Mouse (Mus musculus) R1 (cell line): ENCODE data around the gene G6pc.
A peak's percentile ranks its signal among the peaks of the same experiment; 100 is the strongest.
"Not testable (repeated sequence)": the region's sequence is repeated elsewhere in the genome, so short reads cannot be mapped to it uniquely, and the experiment has no call there.

Experiments
- DNase-seq: peaks from one replicate; pipeline ENCODE4 v3.0.0-alpha.2; 2018; ENCODE audit warnings: low read depth, low spot score

G6pc gene

DNA sequence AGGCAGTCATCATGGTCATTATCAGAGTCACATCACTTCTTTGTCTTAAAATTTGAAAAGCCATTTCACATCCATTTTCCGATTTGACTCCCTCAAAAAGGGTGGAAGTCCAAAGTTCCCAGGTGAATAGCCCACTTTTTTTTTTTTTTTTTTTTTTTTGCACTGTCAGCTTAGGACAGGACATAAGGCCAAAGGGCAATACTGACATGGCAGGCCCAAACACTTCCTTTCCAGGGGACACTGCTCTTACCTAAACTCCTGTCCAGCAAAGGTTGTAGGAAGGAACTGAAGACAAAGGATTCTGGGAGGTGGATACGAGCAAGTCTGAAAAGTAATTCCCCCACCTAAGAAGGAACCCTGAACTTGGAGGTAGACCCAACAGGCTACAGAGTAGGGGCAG is 11.4 kb upstream of the G6pc start:
- no peak for DNase-seq

DNA sequence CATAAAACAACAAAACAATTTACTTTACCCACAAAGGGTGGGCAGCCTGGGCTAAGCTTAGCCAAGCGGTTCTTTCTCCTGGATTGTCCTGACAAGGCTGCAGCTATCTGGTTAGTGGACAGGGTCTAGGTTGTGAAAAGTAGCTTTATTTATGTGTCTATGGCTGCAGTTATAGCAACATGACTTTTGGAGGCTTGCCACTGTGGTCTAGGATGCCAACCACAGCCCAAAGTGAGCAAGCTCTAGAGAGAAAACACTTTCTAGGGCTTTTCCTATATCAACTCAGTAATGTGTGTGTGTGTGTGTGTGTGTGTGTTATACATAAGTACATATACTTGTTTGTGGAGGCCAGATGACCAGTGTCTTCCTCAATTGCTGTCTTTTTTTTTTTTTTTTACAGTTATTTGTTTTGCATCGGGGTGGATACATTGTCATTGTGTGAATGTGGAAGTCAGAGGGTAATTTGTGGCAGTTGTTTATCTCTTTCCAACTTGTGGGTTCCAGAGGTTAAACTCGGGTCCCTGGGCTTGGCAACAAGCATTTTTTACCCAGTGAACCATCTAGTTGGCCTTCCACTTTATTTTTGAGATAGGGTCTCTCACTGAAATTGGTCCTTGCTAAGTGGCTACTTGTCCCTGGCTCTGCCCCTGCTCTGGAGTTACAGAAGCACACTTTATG is 9.7 kb upstream of the G6pc start:
- DNase-seq: no peak

DNA sequence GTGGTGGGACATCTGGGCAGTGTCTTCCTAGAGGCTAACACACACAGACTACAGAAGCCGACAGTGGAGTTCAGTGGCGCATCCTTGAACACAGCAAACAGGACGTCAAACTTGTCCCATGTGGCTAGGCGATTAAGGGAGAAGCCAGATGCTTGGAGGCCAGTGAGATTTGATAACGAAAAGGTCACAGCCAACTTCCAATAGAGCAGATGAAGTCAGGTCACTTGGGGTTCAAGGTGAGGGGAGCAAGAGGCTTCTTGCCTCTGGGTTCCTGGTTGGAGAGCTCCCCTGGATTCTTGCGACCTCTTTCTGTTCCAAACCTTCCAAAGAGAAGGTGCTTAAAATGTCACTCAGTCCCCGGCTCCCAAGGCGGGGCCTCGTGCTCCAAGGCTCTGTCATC is 7.6 kb upstream of the G6pc start:
- DNase-seq: no peak

DNA sequence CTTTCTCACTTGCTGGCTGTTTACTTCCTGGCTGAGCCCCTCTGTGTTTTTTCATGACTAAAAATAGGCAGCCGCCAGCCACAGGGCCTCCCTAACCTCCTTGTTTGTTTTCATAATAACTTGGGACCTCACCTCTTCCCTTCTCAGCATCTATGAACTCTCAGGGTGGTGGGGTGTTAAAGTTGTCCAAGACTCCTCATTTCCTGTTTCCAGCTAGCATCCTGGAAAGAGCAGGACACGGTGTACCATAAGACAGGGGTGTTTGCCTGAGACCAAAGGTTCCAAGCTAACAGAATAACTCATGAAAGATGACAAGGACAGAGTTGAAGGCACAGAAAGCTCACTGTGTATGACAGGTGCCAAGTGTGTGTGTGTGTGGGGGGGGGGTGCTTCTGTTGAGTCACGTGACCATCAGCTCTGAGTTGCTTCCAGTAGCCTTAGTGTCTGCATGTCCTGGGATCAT is 6.7 kb upstream of the G6pc start:
- DNase-seq: no peak

DNA sequence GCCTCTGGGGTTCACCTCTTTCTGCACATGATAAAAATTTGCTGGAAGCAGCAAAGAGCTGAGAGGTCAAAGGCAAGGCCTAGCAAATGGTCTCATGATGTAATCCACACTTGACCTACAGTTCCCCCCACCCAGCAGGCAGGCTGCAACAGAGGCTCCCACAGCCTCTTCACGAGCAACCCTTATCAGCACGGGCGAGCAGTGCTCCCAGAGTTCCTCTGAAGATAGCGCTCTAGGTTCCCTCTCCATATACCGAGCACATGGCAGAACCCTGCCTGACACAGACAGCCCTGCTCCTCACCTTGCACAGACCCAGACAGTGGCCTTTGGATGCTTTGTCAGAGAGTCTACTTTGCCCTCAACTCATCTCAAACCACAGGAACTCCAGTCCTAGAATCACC is 2.8 kb upstream of the G6pc start:
- DNase-seq: no peak

DNA sequence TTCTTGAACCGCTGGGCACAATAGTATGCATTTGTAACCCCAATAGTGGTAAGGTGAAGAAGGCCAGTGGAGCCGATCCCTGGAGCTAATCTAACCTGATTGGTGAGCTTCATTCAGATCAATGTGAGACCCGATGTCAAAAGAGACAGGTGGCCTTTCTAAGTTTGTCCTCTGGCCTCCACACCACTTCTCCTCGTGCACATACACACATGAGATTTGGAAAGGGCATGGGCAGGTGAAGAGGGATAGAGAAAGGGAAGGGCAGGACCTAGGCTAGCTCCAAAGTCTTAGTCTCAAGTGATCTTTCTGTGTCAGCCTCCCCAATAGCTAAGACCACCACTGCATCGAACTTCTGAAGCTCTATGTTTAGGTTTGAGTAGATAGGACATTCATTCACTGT is 2.8 kb downstream of the G6pc start:
- DNase-seq: no peak

DNA sequence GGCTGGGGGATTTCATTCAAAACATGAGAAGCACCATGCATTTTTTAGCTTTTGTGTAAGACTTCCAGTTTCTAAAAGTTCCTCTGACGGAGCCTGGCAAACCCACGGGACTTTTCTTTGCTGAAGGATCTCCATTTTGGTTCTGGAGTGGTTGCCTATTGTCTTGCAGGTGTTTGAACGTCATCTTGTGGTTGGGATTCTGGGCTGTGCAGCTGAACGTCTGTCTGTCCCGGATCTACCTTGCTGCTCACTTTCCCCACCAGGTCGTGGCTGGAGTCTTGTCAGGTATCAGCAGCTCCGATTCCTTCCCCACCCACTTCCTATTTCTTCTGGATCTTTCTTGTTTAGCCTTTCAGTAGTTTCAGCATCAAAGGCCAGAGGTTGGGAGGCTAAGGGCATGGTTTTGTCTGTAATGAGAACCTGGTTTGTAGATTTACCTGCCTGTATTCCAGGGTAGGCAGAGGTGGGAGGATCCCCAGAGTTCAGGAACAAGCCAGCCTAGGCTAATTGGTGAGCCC is 7.1 kb downstream of the G6pc start:
- DNase-seq: no peak

DNA sequence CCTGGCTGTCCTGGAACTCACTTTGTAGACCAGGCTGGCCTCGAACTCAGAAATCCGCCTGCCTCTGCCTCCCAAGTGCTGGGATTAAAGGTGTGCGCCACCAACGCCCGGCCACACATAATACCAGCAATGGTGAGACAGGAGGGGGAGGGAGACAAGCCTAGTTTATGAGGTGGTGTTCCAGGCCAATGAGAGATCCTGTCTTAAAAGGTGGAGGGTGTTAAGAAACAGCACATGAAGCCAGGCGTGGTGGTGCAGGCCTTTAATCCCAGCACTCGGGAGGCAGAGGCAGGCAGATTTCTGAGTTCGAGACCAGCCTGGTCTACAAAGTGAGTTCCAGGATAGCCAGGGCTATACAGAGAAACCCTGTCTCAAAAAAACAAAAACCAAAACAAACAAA is 10.8 kb downstream of the G6pc start:
- not testable (repeated sequence) for DNase-seq

DNA sequence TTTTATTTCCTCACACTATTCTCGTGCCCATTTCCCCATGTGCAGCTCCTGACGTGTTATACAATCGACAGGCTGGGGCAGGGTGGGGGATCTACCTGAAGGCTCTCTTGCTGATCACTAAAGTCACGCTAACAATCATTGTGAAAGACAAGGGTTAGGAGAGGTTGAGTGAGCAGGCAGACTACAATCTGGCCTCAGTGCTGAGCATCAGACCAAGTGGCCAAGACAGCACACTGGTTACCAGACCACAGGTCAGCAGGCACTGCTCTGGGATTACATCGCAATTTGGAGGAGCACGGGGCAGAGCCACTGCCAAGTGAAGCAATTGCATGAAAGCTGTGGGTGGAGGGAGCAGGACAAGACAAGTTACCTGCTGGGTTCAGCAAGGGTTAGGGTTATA is 11.6 kb downstream of the G6pc start:
- no peak for DNase-seq

DNA sequence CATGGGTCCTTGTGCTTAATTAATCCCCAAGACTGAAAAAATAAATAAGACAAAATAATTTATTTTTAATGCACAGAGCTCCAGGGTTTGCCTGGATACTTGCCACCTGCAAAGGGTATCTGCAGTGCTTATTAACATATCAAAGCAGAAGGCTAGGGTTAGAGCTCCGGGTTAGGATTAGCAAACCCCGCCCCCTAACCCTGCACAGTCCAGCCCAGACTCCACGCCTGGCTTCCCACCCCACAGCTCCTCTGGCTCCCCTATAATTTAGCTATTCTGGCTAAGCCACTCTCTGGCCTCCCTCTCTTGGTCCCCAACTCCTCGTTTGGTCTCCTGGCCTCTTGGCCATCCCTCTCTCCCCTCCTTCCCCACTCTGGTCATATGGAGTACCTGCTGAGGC is 14.5 kb downstream of the G6pc start:
- peak; percentile 66 for DNase-seq

DNA sequence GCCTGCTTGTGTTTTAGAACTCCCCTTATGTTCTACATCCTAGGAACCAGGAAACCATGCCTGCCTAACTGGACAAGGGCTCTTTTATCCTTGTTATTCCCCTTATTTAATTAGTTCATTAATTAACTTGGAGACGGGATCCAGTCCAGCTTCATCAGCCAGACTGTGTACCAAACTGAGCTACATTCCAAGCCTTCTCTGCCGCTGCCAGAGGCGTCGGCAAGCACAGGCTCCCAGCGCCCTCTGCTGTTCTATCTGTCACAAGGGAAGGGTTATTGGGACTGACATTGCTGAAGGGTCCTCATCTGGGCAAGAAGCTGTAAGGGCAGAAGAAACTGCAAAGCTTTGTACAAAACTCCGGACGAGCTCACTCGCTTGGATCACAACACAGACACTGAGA is 27.7 kb downstream of the G6pc start:
- DNase-seq: peak; percentile 72

DNA sequence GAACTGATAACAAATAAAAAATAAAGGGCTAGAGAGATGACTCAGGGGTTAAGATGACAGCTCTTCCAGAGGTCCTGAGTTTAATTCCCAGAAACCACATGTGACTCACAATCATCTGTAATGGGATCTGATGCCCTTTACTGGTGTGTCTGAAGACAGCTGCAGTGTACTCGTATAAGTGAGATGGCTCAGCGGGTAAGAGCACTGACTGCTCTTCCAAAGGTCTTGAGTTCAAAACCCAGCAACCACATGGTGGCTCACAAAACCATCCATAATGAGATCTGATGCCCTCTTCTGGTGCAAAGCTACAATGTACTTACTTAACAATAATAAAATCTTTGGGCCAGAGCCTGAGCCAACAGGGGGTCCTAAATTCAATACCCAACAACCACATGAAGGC is 47.9 kb downstream of the G6pc start:
- DNase-seq: peak; percentile 39

DNA sequence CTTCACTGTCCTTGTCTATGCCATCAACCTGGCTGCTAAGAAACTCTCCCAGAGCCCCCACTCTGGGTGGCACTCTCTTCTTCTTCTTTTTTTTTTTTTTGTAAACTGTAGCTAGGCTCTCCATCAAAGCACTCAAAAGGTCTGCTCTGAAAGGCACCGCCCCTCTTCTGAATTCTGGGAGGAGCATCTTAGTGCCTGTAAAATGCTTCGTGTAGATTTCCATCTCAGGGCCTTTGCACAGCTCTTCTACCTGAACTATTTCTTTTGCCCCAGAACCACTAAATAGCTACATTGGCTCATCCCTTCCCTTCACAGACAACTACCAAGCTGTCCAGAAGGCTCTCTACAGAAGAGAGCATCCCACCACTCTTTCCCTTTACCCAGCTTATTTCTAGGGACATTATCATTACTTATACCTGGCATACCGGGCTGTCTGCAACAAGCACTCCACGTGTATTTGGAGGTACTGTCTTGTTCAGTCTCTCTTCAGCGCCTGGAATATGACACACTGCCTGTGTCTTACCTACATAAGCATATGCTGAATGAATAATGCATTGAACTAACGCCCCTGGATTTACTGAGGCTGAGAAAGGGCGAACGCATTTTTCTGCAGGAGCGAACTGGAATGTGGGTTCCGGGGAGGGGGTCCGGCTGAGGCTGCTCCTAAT is 49.2 kb downstream of the G6pc start:
- peak; percentile 84 for DNase-seq

DNA sequence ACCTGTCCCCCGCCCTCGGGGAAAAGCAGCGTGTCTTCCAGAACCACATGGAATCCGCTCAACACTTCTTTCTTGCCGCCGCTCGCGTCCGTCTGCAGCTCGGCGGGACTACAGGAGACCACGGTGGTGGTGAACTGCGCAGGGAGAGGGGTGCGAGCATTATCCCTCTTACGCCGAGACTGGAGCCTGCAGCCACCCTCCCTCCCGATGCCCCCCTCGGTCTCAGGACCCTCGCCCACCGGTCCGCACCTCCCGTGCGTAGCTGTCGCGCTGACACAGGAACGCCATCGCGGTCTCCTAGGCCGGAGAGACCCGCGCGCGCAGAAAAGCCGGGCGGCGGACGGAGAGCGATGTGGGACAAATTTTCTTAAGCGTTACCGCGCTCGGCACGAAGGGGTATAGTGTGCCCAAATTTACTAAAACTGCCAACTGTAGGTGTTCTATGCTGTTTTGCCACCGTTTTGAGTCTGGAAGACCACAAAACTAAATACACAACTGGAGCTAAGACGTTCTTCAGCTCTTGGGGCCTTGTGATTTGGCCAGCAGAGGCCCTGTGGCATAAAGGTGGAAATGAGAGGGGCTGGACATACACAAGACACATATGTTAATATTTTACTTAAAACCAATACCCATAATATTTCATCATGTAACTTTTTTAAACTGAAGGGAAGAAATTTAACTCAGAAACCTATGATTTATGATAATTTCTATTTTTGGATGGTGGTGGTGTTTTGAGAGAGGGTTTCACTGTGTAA is 49.9 kb downstream of the G6pc start, which contains the start of gene Aarsd1:
Aarsd1 (minus strand) TSS at position 515 of the 755 bp plus-strand sequence.
- DNase-seq: peak; percentile 89

DNA sequence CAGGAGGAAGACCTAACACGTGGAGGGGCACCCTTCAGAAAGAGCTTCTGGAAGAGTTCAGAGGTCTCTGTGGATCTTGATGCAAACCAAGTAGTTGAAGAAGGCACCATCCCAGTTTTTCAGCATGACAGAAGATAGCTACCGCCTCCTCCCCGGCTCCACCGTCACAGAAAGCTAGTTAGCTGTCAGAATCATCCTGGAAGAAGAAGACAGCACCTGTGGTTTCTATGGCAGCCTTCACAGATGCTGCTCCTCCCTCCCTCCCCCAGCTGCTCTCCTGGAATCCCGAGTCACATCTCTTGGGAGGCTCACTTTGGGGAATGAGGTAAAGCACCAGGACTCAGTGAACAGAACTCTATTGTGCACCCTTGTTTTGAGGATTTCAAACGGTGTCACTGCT is 51.6 kb downstream of the G6pc start:
- DNase-seq: no peak

DNA sequence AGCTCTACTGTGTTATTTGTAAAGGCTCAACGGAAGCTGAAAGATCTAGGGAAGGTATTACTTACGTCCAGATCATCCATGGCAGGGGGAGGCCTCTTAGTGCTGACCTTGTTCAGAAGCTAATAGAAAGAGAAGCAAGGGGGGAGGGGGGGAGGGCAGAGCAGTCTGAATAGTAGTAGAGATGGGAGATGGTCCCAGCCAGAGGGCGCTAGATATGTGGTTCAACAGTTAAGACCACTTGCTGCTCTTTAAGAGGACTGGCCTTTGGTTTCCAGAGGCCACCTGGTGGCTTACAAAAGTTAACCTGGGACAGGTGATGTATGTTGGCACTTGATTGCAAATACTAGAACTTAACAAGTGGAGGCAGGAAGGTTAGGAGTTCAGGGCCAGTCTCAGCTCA is 52.2 kb downstream of the G6pc start:
- DNase-seq: peak; percentile 73

DNA sequence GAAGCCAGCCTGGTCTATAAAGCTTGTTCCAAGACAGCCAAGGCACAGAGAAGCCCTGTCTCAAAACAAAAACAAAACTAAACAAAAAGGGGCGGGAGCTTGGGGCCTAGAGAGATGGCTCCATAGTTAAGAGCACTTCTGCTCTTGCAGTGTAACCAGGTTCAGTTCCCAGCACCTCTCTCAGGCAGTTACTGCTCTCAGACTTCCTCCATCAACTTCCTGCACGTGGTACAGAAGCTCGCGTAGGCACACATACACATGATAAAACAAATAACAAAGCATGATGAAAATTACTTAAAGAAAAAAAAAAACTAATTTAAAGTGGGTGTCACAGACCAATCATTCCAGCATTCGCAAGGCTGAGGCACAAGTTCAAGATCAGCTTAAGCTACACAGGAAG is 52.8 kb downstream of the G6pc start:
- DNase-seq: no peak

DNA sequence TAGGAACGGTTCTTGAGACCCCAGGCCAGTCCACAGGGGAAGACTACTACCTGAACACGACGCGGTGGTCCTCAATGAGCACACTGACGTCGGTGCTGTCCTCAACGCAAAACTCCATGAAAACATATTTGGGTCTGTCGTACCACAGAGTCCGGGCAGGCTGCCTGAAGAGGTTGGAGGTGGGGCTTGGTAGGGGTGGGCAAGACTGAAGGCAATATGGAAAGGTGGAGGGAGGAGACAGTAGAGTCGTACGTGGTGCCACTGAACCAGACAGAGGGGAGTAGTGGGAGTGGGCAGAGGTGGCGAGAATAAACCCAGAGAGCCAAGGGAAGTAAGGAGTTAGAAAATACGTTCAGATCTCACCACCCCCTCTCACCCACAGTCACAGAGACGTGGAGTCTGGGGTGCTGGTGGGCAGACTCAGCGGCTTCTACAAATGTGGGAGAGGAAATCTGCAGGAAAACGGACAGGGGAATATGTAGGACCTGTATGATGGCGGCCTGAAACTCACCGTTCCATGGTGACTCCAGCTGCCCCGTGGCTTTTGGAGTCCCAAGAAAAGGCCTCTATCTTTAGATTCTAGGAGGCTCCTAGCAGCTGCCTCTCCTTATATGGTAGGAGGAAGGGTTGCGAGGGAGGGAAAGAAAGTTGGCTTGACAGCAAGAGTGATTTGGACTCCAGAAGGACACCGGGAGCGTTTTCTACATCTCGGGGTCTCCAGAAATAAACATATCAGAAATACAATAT is 56.9 kb downstream of the G6pc start, which contains the start of gene Gm27029:
Gm27029 (minus strand) TSS at position 692 of the 747 bp plus-strand sequence.
- DNase-seq: peak; percentile 68

DNA sequence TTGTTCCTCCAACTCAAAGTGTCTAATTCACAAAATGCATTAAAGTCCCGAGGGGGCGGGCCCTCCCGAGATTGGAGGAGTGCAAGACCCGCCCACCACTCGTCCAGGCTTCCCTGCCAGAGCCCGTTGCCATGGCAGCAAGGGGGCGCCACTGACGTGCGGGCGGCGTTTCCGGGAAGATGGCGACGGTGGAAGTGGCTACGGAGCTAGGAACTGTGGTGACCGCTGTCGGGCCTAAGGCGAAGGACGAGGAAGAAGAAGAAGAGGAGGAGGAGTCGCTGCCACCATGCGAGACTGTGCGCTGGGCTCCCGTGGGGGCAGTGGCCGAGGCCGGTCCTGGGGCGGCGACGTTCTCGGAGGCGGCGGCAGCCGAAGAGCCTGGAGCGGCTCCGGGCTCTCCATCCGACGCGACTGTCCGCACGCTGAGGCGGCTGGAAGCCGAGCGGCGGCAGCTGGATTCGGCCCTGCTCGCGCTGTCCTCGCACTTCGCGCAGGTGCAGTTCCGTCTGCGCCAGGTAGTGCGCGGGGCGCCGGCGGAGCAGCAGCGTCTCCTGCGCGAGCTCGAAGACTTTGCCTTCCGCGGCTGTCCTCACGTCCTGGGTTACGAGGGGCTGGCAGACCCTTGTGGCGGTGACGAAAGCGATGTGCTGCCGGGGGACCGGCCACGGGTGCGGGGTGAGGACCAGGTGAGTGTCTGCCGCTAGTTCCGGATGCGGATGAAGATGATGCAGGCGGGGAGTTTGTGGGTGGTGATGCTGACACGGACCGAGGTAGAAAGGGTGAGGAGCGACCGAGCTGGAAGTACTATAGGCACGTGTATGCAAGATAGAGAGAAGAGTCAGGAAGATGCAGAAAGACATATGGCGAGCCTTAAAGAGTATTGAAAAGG is 57.8 kb downstream of the G6pc start, which contains the start of the genes Rundc1 and Ptges3l:
Rundc1 (plus strand) TSS at position 161 of the 889 bp plus-strand sequence.
Ptges3l (minus strand) TSS at position 409 of the 889 bp plus-strand sequence.
- peak; percentile 97 for DNase-seq

DNA sequence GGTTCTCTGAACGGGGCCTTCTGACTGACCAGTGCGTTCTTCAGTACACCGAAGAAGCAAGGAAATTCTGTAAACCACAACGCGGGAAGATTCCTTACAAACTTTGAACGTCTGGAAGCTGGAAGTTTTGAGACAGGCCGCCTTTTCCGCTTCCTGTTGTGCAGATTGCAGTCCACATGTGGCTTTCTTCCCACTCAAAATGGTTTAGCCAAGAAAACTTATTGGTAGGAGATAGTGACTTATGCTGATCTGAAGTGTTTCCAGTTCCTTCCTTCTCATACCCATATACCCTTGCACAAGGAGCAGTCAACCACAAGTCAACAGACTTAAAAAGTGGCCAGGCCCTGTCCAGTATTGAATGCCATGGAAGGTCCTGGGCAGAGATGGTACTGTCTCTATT is 58.8 kb downstream of the G6pc start:
- DNase-seq: no peak
